Mouse (Mus musculus) midbrain, embryonic 12.5 days (tissue): ENCODE measurements around the gene Tmem135. TPM values are rescaled to one million over a fixed set of nuclear protein-coding genes. Genes with fewer than 3 reads are reported as not detected.

Source experiments
- ATAC-seq: fragments of 200-750 bp; cut with Nextera tagmentation; 2 replicates; pipeline ENCODE4 v1.8.0; 2017; ENCODE audit warnings: low read depth, moderate TSS enrichment, moderate library complexity; ENCODE audit not compliant: low FRiP score
- H3K27ac ChIP-seq: fragments of 300-500 bp; sonication (generic); replicated peaks from 2 replicates; pipeline ENCODE4 v1.5.1; 2016; ENCODE audit warnings: mild to moderate bottlenecking
- H3K27me3 ChIP-seq: fragments of 300-500 bp; sonication (generic); 2 replicates; pipeline ENCODE4 v1.6.1; 2016; ENCODE audit warnings: mild to moderate bottlenecking
- H3K36me3 ChIP-seq: fragments of 300-500 bp; sonication (generic); 2 replicates; pipeline ENCODE4 v1.6.1; 2016
- H3K4me1 ChIP-seq: fragments of 300-500 bp; sonication (generic); 2 replicates; pipeline ENCODE4 v1.6.1; 2016
- H3K4me2 ChIP-seq: fragments of 300-500 bp; sonication (generic); replicated peaks from 2 replicates; pipeline ENCODE4 v1.6.1; 2016; ENCODE audit warnings: mild to moderate bottlenecking, moderate library complexity
- H3K4me3 ChIP-seq: fragments of 300-500 bp; sonication (generic); 2 replicates; pipeline ENCODE4 v1.5.1; 2016; ENCODE audit warnings: mild to moderate bottlenecking
- H3K9ac ChIP-seq: fragments of 300-500 bp; sonication (generic); replicated peaks from 2 replicates; pipeline ENCODE4 v1.6.1; 2016; ENCODE audit warnings: mild to moderate bottlenecking, moderate library complexity
- H3K9me3 ChIP-seq: fragments of 300-500 bp; sonication (generic); 2 replicates; pipeline ENCODE4 v1.6.1; 2016; ENCODE audit warnings: mild to moderate bottlenecking
- WGBS: fragments of 180-500 bp; shearing (Covaris S2); methylation state at CpG from one replicate; pipeline ENCODE4 v1.1.7; 2016; 5-methylcytosine and 5-hydroxymethylcytosine counted together
- polyA plus RNA-seq: library from polyadenylated mRNA; unstranded; fragments of >200 nt; fragmentation: Nextera tagmentation; extraction: Ambion mirVana; gene quantifications from 2 replicates; pipeline ENCODE4 v1.2.1, GENCODE M21; 2016

Gene Tmem135
- polyA plus RNA-seq, 1 experiment from 2014 or later: 19.1 TPM

DNA sequence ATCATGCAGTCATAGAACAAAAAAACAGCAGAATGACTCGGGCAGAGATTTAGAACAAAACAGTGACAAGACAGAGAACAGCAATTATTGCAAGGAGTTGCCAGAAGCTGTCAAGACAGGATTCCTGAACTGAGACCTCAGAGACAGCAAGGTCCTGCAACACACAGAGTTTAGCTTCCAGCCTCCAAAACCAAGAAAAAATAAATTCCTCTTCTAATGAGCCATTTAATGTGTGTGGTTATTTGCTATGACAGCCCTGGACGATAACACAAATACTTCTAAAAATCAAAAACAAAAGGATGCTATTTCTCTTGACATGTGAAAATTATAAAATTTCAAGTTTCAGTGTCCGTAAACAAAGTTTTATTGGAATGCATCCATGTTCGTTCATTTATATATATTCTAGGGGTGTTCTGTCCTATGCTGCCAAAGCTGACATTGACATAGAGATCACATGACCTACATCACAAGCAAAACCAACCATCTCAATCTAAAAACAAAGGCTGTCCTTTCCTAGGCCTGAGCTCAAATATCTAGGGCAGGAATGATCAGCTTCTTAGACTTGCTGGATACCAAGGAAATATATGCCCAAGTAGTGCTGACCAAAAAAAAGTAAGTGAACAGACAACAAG is 146.0 kb downstream of the Tmem135 start:
- Histone ChIP-seq H3K4me3 (no peak overlapping the region), H3K9me3 (no peaks in the 10 kb centered on the region), H3K9ac (no peak overlapping the region), H3K27ac (no peak overlapping the region), H3K36me3 (no peaks in the 10 kb centered on the region), H3K4me1 (no peaks in the 10 kb centered on the region), H3K27me3 (no peaks in the 10 kb centered on the region), H3K4me2 (no peak overlapping the region)
- ATAC-seq: no peak
- WGBS: 81% methylated on average over 4 of the region's 4 CpGs

DNA sequence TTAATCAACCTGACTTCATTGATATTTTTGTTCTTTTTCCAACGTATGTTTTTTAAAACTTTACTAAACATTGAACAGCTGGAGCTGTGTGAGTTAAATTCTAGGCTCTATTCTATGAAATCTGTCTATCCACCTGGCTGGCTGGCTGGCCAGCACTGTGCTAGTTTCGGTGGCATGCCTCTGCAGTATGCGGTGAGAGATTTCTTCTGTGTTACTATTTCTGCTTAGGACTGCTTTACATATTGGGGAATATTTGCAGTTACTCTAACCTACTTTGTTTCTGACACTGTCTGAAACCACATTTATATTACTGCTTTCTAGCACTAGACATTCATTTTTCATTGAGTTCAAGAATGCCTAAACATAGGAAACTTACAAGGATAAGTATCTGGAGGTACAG is 150.2 kb downstream of the Tmem135 start:
- no peaks in the 10 kb centered on the region for H3K27me3 ChIP-seq
- no peak overlapping the region for H3K27ac ChIP-seq
- H3K36me3 ChIP-seq: no peaks in the 10 kb centered on the region
- 93% methylated on average over 3 of the region's 3 CpGs for WGBS
- H3K9me3 ChIP-seq: no peaks in the 10 kb centered on the region
- no peak overlapping the region for H3K4me2 ChIP-seq
- no peaks in the 10 kb centered on the region for H3K4me1 ChIP-seq
- ATAC-seq: no peak
- H3K9ac ChIP-seq: no peak overlapping the region
- no peak overlapping the region for H3K4me3 ChIP-seq

DNA sequence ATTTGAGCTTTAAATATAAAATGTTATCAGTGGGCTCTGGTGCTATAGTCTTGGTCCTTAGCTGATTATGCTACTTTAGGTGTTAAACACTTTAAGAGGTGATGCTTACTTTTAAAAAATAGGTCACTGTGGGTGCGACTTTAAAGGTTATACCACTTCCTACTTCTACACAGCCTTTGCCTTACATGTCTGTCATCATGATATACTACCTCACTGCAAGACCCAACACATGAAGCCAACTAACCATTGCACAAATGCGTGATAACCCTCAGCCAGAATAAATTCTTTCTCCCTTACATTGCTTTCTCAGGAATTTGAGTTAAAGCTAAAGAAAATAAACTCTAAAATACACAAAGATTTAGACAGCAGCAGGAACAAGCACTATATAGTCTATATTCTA is 150.7 kb downstream of the Tmem135 start:
- H3K4me3 ChIP-seq: no peak overlapping the region
- H3K36me3 ChIP-seq: no peaks in the 10 kb centered on the region
- no peak overlapping the region for H3K4me2 ChIP-seq
- no peaks in the 10 kb centered on the region for H3K9me3 ChIP-seq
- H3K27me3 ChIP-seq: no peaks in the 10 kb centered on the region
- H3K9ac ChIP-seq: no peak overlapping the region
- WGBS: 90% methylated on average over 2 of the region's 2 CpGs
- no peaks in the 10 kb centered on the region for H3K4me1 ChIP-seq
- H3K27ac ChIP-seq: no peak overlapping the region
- ATAC-seq: no peak

DNA sequence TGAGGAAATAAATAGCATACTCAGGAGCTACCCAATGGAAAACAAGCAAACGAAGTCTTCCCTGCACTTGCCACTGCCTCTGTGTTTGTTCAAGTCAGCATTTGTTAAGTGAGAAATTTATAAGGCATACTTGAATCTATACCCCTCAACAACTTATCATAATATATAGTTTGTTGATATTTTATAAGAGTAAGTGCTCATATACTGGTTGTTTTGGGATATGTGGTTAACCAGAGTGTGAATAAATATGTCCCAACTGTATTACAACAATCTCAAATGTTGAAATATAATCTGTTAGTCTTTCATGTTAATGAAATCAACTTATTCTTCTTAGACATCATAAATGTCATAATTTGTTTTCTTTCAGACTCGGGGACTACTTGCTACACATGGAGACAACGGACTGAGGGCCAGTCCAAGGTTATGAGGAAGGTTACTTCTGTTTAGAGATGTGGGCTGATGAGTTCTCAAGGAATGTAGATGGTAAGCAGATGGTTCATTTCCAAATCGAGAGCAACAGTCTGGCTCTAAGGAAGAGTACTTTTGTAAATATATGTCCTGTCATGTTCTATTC is 152.1 kb downstream of the Tmem135 start:
- Histone ChIP-seq H3K27me3 (no peaks in the 10 kb centered on the region), H3K4me2 (no peak overlapping the region), H3K4me1 (no peaks in the 10 kb centered on the region), H3K4me3 (no peak overlapping the region), H3K27ac (no peak overlapping the region), H3K9ac (no peak overlapping the region), H3K36me3 (no peaks in the 10 kb centered on the region), H3K9me3 (no peaks in the 10 kb centered on the region)
- no peak for ATAC-seq
- 87% methylated on average over 4 of the region's 4 CpGs for WGBS

DNA sequence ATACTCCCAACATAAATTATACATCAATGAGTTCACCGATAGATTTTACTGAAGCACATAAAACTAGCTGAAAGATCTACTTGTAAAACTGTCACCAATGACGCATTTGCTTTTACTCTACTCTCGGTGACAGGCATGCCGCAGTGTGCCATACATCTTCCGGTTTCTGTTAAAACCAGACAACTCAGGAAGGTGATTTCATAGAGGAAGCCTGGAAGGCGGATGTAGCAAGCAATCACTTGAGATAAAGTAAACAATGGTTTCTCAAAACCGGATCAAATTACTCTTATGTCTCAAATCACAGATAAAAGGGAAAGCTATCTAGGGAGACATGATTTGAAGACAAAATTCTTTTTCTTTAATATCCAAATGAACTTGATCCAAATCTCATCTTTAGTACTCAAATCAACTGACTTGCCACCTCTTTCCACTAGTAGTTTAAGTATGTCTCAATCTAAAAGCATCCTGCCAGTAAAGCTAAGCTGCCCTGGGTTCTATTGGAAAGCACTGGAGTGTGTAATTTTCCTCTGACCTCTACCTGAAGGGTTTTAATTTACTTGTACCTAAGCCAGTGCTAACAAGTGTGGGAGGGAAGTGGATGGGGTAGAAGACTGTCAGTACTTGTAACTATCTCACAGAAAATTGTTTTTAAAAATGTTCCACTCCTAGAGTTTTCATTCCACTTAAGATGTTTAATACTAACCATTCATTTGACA is 155.7 kb downstream of the Tmem135 start:
- 75% methylated on average over 7 of the region's 7 CpGs for WGBS
- no peaks in the 10 kb centered on the region for H3K27me3 ChIP-seq

DNA sequence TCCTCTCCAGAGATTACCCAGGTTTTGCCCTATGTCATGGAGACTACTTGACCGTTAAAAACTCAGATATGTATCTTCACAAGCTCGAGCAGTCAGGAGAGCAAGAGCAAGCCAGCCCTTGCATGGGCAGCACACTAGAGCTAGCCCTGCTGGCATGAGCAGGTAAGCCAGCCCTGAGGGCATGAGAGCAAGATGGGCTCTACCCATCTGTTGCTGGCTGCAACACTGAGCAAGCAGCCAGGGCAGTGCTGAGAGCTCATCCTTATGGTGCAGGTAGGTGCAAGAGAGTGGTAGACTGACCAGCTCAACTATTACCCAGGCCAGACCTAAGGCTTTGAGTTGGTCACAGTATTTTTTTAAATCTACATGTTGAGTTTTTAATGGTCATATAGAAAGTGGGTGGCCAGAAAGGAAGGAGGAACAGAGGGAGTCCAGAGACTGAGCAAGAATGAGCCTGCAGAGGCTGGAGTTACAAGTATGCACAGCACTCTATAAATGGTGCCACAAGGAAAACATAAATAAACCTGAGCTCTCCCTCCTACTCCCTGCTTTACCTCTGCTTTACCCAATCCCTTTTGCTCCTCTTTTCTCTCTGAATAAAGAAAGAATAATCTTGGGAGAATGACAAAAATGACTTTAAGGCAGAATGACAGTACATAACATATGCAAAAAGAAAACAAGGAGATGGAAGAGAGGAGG is 156.9 kb downstream of the Tmem135 start:
- no peaks in the 10 kb centered on the region for H3K9me3 ChIP-seq
- ATAC-seq: no peak
- no peaks in the 10 kb centered on the region for H3K27me3 ChIP-seq
- no peaks in the 10 kb centered on the region for H3K4me1 ChIP-seq
- H3K36me3 ChIP-seq: no peaks in the 10 kb centered on the region
- H3K4me2 ChIP-seq: no peak overlapping the region
- no peak overlapping the region for H3K27ac ChIP-seq
- H3K9ac ChIP-seq: no peak overlapping the region
- no peak overlapping the region for H3K4me3 ChIP-seq
- WGBS: 90% methylated on average over 2 of the region's 2 CpGs

More for the DNA sequence above, 155.7 kb downstream of the Tmem135 start:
- H3K4me2 ChIP-seq: no peak overlapping the region
- no peak overlapping the region for H3K9ac ChIP-seq
- H3K27ac ChIP-seq: no peak overlapping the region
- ATAC-seq: no peak
- H3K4me3 ChIP-seq: no peak overlapping the region
- no peaks in the 10 kb centered on the region for H3K36me3 ChIP-seq
- H3K9me3 ChIP-seq: no peaks in the 10 kb centered on the region
- H3K4me1 ChIP-seq: no peaks in the 10 kb centered on the region

DNA sequence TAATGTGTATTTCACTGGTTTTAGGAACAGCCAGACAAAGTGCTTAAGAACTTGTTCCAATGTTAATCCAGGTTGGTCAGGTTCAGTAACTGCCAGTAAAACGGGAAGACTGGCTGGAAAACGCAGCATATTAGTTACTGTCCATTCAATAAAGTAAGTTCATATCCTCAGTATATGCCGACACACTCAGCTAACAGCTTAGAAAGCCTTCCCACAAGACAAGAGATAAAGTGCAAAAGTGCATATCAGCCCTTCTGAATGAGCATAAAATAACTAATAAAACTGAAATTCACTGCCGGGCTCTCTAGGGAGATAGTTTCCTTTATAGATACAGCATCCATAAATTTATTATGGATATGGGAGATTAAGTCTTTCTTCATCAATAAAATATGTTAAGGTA is 161.5 kb downstream of the Tmem135 start:
- H3K9ac ChIP-seq: no peak overlapping the region
- no peak overlapping the region for H3K27ac ChIP-seq
- H3K36me3 ChIP-seq: no peaks in the 10 kb centered on the region
- H3K4me2 ChIP-seq: no peak overlapping the region
- 93% methylated on average over 4 of the region's 4 CpGs for WGBS
- H3K4me3 ChIP-seq: no peak overlapping the region
- no peaks in the 10 kb centered on the region for H3K27me3 ChIP-seq
- no peaks in the 10 kb centered on the region for H3K9me3 ChIP-seq
- ATAC-seq: no peak
- H3K4me1 ChIP-seq: no peaks in the 10 kb centered on the region

DNA sequence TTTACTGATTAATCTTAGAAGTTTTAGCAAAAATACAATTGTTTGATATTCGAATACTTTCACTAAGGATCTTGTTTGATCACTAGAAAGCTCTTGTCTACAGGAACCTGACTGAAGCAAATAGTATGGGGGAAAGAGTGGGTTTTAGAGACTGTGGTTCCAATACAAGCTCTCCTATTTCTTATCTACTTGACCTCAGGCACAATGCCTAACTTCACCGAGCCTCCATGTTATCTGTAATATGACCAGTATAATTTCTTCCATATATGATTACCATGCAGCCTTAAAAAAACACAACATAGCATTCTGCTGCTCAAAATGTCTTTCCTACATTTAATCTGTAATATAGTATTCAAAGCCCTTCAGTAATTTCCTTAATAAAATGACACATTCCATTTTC is 161.9 kb downstream of the Tmem135 start:
- Histone ChIP-seq H3K27me3 (no peaks in the 10 kb centered on the region), H3K4me3 (no peak overlapping the region), H3K9me3 (no peaks in the 10 kb centered on the region), H3K36me3 (no peaks in the 10 kb centered on the region), H3K4me2 (no peak overlapping the region), H3K27ac (no peak overlapping the region), H3K9ac (no peak overlapping the region), H3K4me1 (no peaks in the 10 kb centered on the region)
- 85% methylated on average over 2 of the region's 2 CpGs for WGBS
- ATAC-seq: no peak

DNA sequence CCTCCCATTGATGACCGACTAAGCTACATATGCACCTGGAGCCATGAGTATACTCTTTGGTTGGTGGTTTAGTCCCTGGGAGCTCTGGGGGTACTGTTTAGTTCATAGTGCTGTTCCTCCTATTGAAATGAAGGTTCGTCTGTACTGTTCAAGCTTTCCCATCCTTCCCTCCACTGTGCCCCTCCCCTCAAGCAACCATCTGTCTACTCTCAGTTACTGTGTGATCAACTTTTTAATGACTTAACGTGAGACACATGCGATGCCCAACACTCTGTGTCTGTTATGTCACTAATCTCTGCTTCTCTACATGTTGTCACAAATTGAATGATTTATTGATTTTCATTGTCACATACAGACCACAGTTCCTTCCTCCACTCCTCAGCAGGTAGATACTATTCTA is 164.4 kb downstream of the Tmem135 start:
- Histone ChIP-seq H3K9ac (no peak overlapping the region), H3K4me1 (no peaks in the 10 kb centered on the region), H3K27me3 (no peaks in the 10 kb centered on the region), H3K27ac (no peak overlapping the region), H3K36me3 (no peaks in the 10 kb centered on the region), H3K4me3 (no peak overlapping the region), H3K4me2 (no peak overlapping the region), H3K9me3 (no peaks in the 10 kb centered on the region)
- WGBS: 88% methylated on average over 4 of the region's 4 CpGs
- ATAC-seq: no peak

DNA sequence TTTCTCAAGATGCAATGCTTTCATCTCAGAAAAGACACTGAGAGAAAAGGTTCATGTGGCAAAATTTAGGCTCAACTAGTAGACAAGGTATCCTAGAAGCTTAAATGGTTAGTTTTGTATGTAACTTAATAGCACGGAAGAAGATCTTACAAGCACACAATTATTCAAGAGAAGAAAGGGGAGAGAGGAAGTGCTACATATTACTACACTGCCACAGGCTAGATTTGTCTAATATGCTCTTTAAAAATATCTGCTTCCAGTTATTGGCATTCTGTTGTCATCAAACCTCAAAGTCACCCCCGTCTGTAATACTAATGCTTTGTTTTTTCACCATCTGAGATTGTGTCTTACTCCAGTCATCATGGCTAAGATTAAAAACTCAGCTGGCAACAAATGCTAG is 167.4 kb downstream of the Tmem135 start:
- Histone ChIP-seq H3K4me3 (no peak overlapping the region), H3K4me2 (no peak overlapping the region), H3K27me3 (no peaks in the 10 kb centered on the region), H3K9me3 (no peaks in the 10 kb centered on the region), H3K4me1 (no peaks in the 10 kb centered on the region), H3K9ac (no peak overlapping the region), H3K27ac (no peak overlapping the region), H3K36me3 (no peaks in the 10 kb centered on the region)
- no peak for ATAC-seq
- WGBS: 88% methylated on average over 2 of the region's 2 CpGs

DNA sequence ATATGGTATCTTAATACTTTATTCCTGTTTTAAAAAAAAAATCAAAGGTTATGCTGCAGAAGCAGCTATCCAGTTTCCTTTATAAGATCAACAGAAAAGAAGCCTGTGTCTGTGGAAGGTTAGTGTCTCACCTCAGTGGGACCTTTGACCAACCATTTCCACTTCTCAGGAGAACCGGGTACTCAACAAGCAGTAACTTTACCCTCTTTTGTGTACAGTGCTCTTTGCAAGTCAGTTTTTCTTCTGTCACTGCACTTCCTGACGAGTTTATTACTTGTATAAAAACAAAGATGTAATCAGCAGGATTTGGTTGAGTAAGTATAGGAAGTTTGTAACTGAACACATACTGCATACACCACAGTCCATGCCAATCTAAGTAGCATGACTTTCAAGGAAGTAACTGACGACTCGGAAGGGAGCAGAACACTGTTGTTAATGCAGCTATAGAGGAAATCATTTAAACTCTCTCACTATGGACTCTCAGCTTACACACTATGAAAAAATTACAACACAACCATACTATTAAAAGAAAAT is 168.0 kb downstream of the Tmem135 start:
- Histone ChIP-seq H3K36me3 (no peaks in the 10 kb centered on the region), H3K27me3 (no peaks in the 10 kb centered on the region)
- 77% methylated on average over 4 of the region's 4 CpGs for WGBS

More for the DNA sequence above, 168.0 kb downstream of the Tmem135 start:
- Histone ChIP-seq H3K4me1 (no peaks in the 10 kb centered on the region), H3K9me3 (no peaks in the 10 kb centered on the region), H3K27ac (no peak overlapping the region), H3K4me2 (no peak overlapping the region), H3K4me3 (no peak overlapping the region), H3K9ac (no peak overlapping the region)
- no peak for ATAC-seq
